Mouse (Mus musculus) heart, adult 9 months (tissue): ENCODE data around the gene Alg14.

ENCODE experiments used
- DNase-seq, 2 experiments: peaks; one replicate each; pipeline ENCODE4 v3.0.0; 2022; ENCODE audit warnings: low spot score in 2 of 2

Alg14 gene

GRCm38 (mm10) chr3:121403449-121403848 is 111.9 kb downstream of the Alg14 start:
- no peak for DNase-seq

GRCm38 (mm10) chr3:121405101-121405500 is 113.5 kb downstream of the Alg14 start:
- DNase-seq = no peak

- DNase-seq = no peak
Measured at GRCm38 (mm10) chr3:121407417-121407816, 115.8 kb downstream of the Alg14 start.

- no peak for DNase-seq
Measured at GRCm38 (mm10) chr3:121408386-121408785, 116.8 kb downstream of the Alg14 start.

- DNase-seq = no peak
Measured at GRCm38 (mm10) chr3:121411450-121411849, 119.9 kb downstream of the Alg14 start.
